Mouse (Mus musculus): Measurements from ENCODE around the gene Camp. TPM values are rescaled to one million over a fixed set of nuclear protein-coding genes. Genes with fewer than 3 reads are reported as not detected.

Camp gene
- polyA plus RNA-seq, 1 experiment: not detected

- TF ChIP-seq CTCF (IDR thresholded peaks at IDR 0.05; ENCODE audit: extremely low read depth, insufficient read length, insufficient replicate concordance, low read depth, low read length): no peak
- TF ChIP-seq POLR2A (IDR thresholded peaks at IDR 0.05; ENCODE audit: low read depth, low read length): no peak
- 83% methylated on average over 8 of the region's 8 CpGs for WGBS
- H3K27ac ChIP-seq (ENCODE audit: insufficient read depth, low read depth, low read length): no peak overlapping the region
- no peak overlapping the region for H3K4me3 ChIP-seq (ENCODE audit: low read depth, low read length)
- H3K4me1 ChIP-seq (ENCODE audit: control insufficient read depth, insufficient read depth, insufficient read length, low read length): peaks cover 1% of the 10 kb centered on the region; the same call in 1 of the 2 replicates
- H3K36me3 ChIP-seq (ENCODE audit: control insufficient read depth, insufficient read depth, low read length): peaks cover 66% of the 10 kb centered on the region
- no peaks in the 10 kb centered on the region for H3K27me3 ChIP-seq (ENCODE audit: control insufficient read depth, insufficient read depth, low read length)
These were observed 42.1 kb upstream of the Camp start for GRCm38 (mm10) chr9:109891501-109891900.

DNA sequence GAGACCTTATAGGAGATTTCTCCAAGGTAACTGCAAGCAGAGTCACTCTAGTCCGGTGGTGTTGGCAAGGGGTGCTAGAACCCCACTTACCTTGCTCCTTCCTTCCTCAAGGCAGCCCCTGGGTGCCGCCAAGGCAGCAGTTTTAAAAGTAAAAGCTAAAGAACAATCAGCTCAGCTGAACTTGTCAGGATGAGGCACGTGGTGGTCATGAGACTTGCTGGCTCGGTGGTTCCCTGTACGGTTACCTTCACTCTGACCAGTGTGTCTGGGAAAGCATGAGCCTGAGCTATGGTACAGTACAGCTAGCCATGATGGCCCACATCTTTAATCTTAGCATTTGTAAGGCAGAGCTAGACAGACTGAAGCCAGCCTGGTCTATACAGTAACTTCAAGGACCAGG is 37.9 kb upstream of the Camp start:
- TF ChIP-seq CTCF (IDR thresholded peaks at IDR 0.05; ENCODE audit: extremely low read depth, insufficient read length, insufficient replicate concordance, low read depth, low read length) (no peak), POLR2A (IDR thresholded peaks at IDR 0.05; ENCODE audit: low read depth, low read length) (no peak)
- H3K36me3 ChIP-seq (ENCODE audit: control insufficient read depth, insufficient read depth, low read length): peaks cover 86% of the 10 kb centered on the region
- WGBS: 83% methylated on average over 5 of the region's 5 CpGs
- no peak overlapping the region for H3K27ac ChIP-seq (ENCODE audit: insufficient read depth, low read depth, low read length)
- no peaks in the 10 kb centered on the region for H3K27me3 ChIP-seq (ENCODE audit: control insufficient read depth, insufficient read depth, low read length)
- peaks cover 4% of the 10 kb centered on the region; the same call in 1 of the 2 replicates for H3K4me1 ChIP-seq (ENCODE audit: control insufficient read depth, insufficient read depth, insufficient read length, low read length)
- H3K4me3 ChIP-seq (ENCODE audit: low read depth, low read length): no peak overlapping the region

DNA sequence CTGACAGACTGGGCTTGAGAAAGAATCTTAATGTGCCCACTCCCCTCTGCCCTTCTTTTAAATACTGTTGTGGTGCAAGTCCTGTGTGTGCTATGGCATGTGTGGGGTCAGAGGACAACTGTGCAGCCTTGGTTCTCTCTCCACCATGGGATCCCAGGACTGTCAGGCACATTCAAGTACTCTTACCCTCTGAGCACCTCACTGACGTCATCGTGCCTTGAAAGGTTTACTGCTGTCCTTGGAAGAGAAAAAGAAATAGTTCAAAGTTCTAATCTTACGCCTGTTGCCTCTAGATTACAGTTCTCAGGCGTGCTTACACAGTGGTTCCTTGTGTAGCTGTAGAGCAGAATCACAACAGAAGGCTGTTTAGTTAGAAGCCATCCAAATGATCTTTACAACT is 36.8 kb upstream of the Camp start:
- 23% methylated on average over 4 of the region's 4 CpGs for WGBS
- no peak overlapping the region for H3K4me3 ChIP-seq (ENCODE audit: low read depth, low read length)
- TF ChIP-seq POLR2A (IDR thresholded peaks at IDR 0.05; ENCODE audit: low read depth, low read length) (no peak), CTCF (IDR thresholded peaks at IDR 0.05; ENCODE audit: extremely low read depth, insufficient read length, insufficient replicate concordance, low read depth, low read length) (no peak)
- peaks cover 7% of the 10 kb centered on the region; the same call in 1 of the 2 replicates for H3K4me1 ChIP-seq (ENCODE audit: control insufficient read depth, insufficient read depth, insufficient read length, low read length)
- H3K27ac ChIP-seq (ENCODE audit: insufficient read depth, low read depth, low read length): peak overlapping the region; percentile 76
- H3K36me3 ChIP-seq (ENCODE audit: control insufficient read depth, insufficient read depth, low read length): peaks cover 82% of the 10 kb centered on the region
- H3K27me3 ChIP-seq (ENCODE audit: control insufficient read depth, insufficient read depth, low read length): no peaks in the 10 kb centered on the region

DNA sequence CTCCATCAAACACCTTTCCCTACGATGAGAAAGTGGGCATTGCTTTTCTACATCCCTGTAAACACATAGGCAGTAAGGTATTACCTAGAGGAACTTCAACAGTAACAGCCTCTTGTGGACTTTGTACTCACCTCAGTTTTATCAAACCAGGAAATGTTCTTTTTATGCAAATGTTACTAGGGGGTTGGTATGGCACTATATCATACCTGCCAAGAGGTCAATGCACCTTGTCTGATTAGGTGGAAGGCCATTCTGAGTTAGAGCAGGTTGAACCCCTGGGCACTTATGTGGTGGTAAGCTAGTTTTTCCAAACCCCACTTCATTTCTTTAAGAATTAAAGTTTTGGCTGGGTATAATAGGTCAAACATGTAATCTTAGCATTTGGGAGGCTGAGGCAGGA is 29.9 kb upstream of the Camp start:
- Histone ChIP-seq H3K27ac (ENCODE audit: insufficient read depth, low read depth, low read length) (peak overlapping the region; percentile 98), H3K36me3 (ENCODE audit: control insufficient read depth, insufficient read depth, low read length) (peaks cover 50% of the 10 kb centered on the region), H3K27me3 (ENCODE audit: control insufficient read depth, insufficient read depth, low read length) (no peaks in the 10 kb centered on the region), H3K4me3 (ENCODE audit: low read depth, low read length) (no peak overlapping the region), H3K4me1 (ENCODE audit: control insufficient read depth, insufficient read depth, insufficient read length, low read length) (peaks cover 15% of the 10 kb centered on the region; the same call in 1 of the 2 replicates)
- TF ChIP-seq POLR2A (IDR thresholded peaks at IDR 0.05; ENCODE audit: low read depth, low read length): no peak
- no peak for TF ChIP-seq CTCF (IDR thresholded peaks at IDR 0.05; ENCODE audit: extremely low read depth, insufficient read length, insufficient replicate concordance, low read depth, low read length)
- 30% methylated on average over 1 of the region's 1 CpGs for WGBS

DNA sequence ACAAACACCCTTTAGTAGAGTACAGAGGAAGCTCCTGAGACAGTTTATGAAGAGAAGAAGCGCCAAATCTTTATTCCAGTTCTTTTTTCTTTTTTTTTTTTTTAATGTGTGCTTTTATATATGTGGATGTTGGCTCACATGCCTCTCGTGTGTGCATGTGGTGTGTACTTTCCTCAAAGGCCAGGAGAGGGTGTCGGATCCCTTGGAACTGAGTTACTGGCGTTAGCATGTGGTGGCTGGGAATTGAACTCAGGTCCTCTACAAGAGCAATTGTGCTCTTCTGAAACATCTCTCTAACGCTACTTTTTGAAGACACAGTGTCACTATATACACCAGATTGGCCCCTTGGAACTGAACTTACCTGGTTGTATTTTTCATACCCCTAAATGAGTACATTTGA is 28.2 kb upstream of the Camp start:
- 65% methylated on average over 5 of the region's 5 CpGs for WGBS
- H3K27ac ChIP-seq (ENCODE audit: insufficient read depth, low read depth, low read length): peak overlapping the region; percentile 51; the same call in 1 of the 2 replicates
- peak overlapping the region; percentile 48; the same call in 1 of the 2 replicates for H3K4me3 ChIP-seq (ENCODE audit: low read depth, low read length)
- H3K27me3 ChIP-seq (ENCODE audit: control insufficient read depth, insufficient read depth, low read length): no peaks in the 10 kb centered on the region
- peaks cover 15% of the 10 kb centered on the region; the same call in 1 of the 2 replicates for H3K4me1 ChIP-seq (ENCODE audit: control insufficient read depth, insufficient read depth, insufficient read length, low read length)
- TF ChIP-seq POLR2A (IDR thresholded peaks at IDR 0.05; ENCODE audit: low read depth, low read length): no peak
- no peak for TF ChIP-seq CTCF (IDR thresholded peaks at IDR 0.05; ENCODE audit: extremely low read depth, insufficient read length, insufficient replicate concordance, low read depth, low read length)
- H3K36me3 ChIP-seq (ENCODE audit: control insufficient read depth, insufficient read depth, low read length): peaks cover 37% of the 10 kb centered on the region

- TF ChIP-seq POLR2A (IDR thresholded peaks at IDR 0.05; ENCODE audit: low read depth, low read length): no peak
- no peak for TF ChIP-seq CTCF (IDR thresholded peaks at IDR 0.05; ENCODE audit: extremely low read depth, insufficient read length, insufficient replicate concordance, low read depth, low read length)
- WGBS: 3% methylated on average over 3 of the region's 3 CpGs
- Histone ChIP-seq H3K4me1 (ENCODE audit: control insufficient read depth, insufficient read depth, insufficient read length, low read length) (peaks cover 15% of the 10 kb centered on the region; the same call in 1 of the 2 replicates), H3K36me3 (ENCODE audit: control insufficient read depth, insufficient read depth, low read length) (peaks cover 28% of the 10 kb centered on the region), H3K27ac (ENCODE audit: insufficient read depth, low read depth, low read length) (peak overlapping the region; percentile 89), H3K4me3 (ENCODE audit: low read depth, low read length) (peak overlapping the region; percentile 48), H3K27me3 (ENCODE audit: control insufficient read depth, insufficient read depth, low read length) (no peaks in the 10 kb centered on the region)
These were observed 27.3 kb upstream of the Camp start for GRCm38 (mm10) chr9:109876756-109877155.

DNA sequence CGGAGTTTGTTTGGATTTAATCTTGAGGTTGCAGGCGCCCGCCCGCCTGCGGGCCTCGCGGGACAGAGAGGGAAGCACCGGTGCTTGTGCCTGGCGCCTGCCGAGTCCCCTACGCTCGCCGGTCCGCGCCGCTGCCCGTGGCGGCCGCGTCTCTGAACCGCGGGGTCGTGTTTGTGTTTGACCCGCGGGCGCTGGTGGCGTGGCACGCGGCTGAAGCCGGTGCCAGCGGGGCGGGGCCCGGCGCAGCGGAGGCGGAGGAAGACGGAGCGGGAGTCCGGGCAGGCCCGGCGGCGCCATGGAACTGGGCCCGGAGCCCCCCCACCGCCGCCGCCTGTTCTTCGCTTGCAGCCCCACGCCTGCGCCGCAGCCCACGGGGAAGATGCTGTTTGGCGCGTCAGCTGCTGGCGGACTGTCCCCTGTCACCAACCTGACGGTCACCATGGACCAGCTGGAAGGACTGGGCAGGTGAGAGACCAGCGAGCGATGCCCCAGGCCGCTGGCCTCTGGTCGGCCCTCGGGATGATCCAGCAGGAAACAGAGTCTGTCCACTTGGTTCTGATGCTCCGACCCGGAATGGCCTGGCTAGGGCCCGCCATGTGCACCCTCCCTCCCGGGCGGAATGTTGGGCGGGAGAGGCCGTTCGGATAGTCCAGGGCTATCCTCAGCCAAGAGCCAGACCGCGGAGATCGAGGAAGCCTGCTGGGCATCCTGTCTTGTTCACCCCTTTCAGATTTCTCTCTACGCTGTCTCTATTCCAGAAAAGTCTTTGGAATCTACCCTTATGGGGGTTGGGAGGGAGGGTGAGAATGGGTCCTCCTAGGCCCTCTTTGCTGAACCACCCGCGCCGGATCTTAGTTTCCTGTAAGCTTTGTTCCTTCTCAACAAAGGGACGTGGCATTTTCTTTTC is 26.5 kb upstream of the Camp start:
- Histone ChIP-seq H3K4me3 (ENCODE audit: low read depth, low read length) (peak overlapping the region; percentile 95), H3K4me1 (ENCODE audit: control insufficient read depth, insufficient read depth, insufficient read length, low read length) (peaks cover 12% of the 10 kb centered on the region; the same call in 1 of the 2 replicates), H3K27me3 (ENCODE audit: control insufficient read depth, insufficient read depth, low read length) (no peaks in the 10 kb centered on the region), H3K36me3 (ENCODE audit: control insufficient read depth, insufficient read depth, low read length) (peaks cover 23% of the 10 kb centered on the region), H3K27ac (ENCODE audit: insufficient read depth, low read depth, low read length) (peak overlapping the region; percentile 89)
- WGBS: under 1% methylated on average over 76 of the region's 76 CpGs
- 0 out of 2 replicates have a peak, but pooled peaks have one; percentile 18 for TF ChIP-seq POLR2A (IDR thresholded peaks at IDR 0.05; ENCODE audit: low read depth, low read length)
- no peak for TF ChIP-seq CTCF (IDR thresholded peaks at IDR 0.05; ENCODE audit: extremely low read depth, insufficient read length, insufficient replicate concordance, low read depth, low read length)

All from small intestine, adult 2 months (tissue).